Mouse (Mus musculus) embryonic facial prominence, embryonic 14.5 days (tissue): Measurements from ENCODE around the gene Rsrp1. TPM values are rescaled to one million over a fixed set of nuclear protein-coding genes. Genes with fewer than 3 reads are reported as not detected.
A peak's percentile ranks its signal among the peaks of the same experiment; 100 is the strongest.

Source experiments
- ATAC-seq: fragments of 200-750 bp; cut with Nextera tagmentation; 2 replicates; pipeline ENCODE4 v1.8.0; 2017; ENCODE audit warnings: low read depth, moderate number of reproducible peaks, moderate TSS enrichment
- DNase-seq: peaks from one replicate; pipeline ENCODE4 v3.0.0-alpha.2; 2015; ENCODE audit warnings: low spot score
- H3K27ac ChIP-seq: fragments of 300-500 bp; sonication (generic); replicated peaks from 2 replicates; pipeline ENCODE4 v1.5.1; 2014; ENCODE audit warnings: low read depth, mild to moderate bottlenecking, low read length, moderate library complexity
- H3K27me3 ChIP-seq: fragments of 300-500 bp; sonication (generic); replicated peaks from 2 replicates; pipeline ENCODE4 v1.6.1; 2014; ENCODE audit warnings: low read length; ENCODE audit not compliant: control insufficient read depth, insufficient read depth
- H3K36me3 ChIP-seq: fragments of 300-500 bp; sonication (generic); 2 replicates; pipeline ENCODE4 v1.6.1; 2014; ENCODE audit warnings: low read length, mixed read lengths; ENCODE audit not compliant: control insufficient read depth, insufficient read depth
- H3K4me1 ChIP-seq: fragments of 300-500 bp; sonication (generic); 2 replicates; pipeline ENCODE4 v1.6.1; 2014; ENCODE audit warnings: antibody characterized with exemption, low read length; ENCODE audit not compliant: control insufficient read depth, insufficient read depth
- H3K4me2 ChIP-seq: fragments of 300-500 bp; sonication (generic); 2 replicates; pipeline ENCODE4 v1.6.1; 2014; ENCODE audit warnings: low read depth, mild to moderate bottlenecking, low read length, moderate library complexity, mixed read lengths
- H3K4me3 ChIP-seq: fragments of 300-500 bp; sonication (generic); 2 replicates; pipeline ENCODE4 v1.5.1; 2014; ENCODE audit warnings: low read depth, mild to moderate bottlenecking, low read length
- H3K9ac ChIP-seq: fragments of 300-500 bp; sonication (generic); 2 replicates; pipeline ENCODE4 v1.6.1; 2014; ENCODE audit warnings: low read depth, mild to moderate bottlenecking, low read length, moderate library complexity, mixed read lengths
- H3K9me3 ChIP-seq: fragments of 300-500 bp; sonication (generic); 2 replicates; pipeline ENCODE4 v1.6.1; 2016; ENCODE audit warnings: low read length; ENCODE audit not compliant: control insufficient read depth
- WGBS: fragments of 180-500 bp; shearing (Covaris S2); extraction: QIAGEN DNeasy Blood & Tissue Kit; methylation state at CpG from one replicate; pipeline ENCODE4 v1.1.7; 2014; 5-methylcytosine and 5-hydroxymethylcytosine counted together
- polyA plus RNA-seq: library from polyadenylated mRNA; unstranded; fragments of >200 nt; fragmentation: Nextera tagmentation; extraction: Ambion mirVana; gene quantifications from 2 replicates; pipeline ENCODE4 v1.2.1, GENCODE M21; 2014

Rsrp1 gene
- polyA plus RNA-seq, 1 experiment from 2014 or later: 349 TPM

DNA sequence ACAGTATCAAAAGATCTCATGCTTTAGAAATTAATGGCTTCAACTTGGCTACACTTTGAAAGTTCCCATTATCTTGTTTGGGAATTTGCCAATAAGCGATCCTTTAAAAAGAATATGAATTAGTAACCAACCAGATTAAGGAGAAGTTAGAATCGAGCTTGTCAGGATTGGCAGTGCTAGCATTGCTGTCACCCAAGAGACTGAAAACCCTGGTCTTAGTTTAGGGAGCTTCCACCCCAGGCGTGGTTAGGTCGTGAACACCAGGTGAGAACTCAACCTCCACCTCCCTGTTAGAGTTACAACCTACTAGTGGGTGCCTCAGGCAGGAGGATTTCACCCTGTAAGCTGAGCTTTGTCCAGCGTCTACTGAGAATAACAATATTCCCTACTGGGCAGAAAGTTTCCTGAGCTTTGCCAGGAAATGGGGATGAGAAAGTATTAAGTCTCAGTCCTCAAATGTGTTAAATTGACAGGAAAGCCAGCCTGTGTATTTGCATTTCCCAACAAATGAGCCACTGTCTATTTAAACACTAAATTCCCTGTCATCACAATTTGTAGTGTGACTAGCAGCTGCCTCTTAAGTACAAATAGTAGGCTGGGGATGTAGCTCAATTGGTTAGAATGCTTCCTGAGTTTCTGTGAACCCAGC lies 4.5 kb downstream of the Rsrp1 start:
- no peak for ATAC-seq
- Histone ChIP-seq H3K9ac (no peak overlapping the region), H3K27ac (no peak overlapping the region), H3K9me3 (no peaks in the 10 kb centered on the region), H3K36me3 (peaks cover 50% of the 10 kb centered on the region), H3K4me3 (no peak overlapping the region), H3K4me2 (no peak overlapping the region), H3K27me3 (no peaks in the 10 kb centered on the region), H3K4me1 (peaks cover 8% of the 10 kb centered on the region)
- DNase-seq: no peak
- WGBS: 69% methylated on average over 5 of the region's 5 CpGs

DNA sequence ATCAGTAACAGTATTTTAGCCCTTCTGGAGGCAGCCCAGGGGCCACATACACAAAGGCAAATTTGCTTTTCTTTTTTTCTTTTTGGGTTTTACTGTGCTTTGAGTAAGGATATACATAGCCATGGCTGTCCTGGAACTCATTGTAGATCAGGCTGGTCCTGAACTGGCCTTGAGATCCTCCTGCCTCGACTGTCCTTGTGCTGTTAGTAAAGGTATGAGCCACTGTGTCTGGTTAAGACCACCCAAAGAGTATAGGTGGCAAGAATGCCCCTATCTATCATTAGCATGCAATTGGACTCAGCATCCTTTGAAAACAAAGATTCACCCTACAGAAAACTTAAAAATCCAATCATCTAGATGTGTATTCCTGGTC lies 5.1 kb downstream of the Rsrp1 start:
- no peak overlapping the region for H3K4me3 ChIP-seq
- DNase-seq: no peak
- peaks cover 56% of the 10 kb centered on the region for H3K36me3 ChIP-seq
- H3K4me2 ChIP-seq: no peak overlapping the region
- no peak overlapping the region for H3K9ac ChIP-seq
- WGBS: 79% methylated on average over 1 of the region's 1 CpGs
- H3K27me3 ChIP-seq: no peaks in the 10 kb centered on the region
- H3K9me3 ChIP-seq: no peaks in the 10 kb centered on the region
- peaks cover 8% of the 10 kb centered on the region for H3K4me1 ChIP-seq
- no peak for ATAC-seq
- no peak overlapping the region for H3K27ac ChIP-seq

DNA sequence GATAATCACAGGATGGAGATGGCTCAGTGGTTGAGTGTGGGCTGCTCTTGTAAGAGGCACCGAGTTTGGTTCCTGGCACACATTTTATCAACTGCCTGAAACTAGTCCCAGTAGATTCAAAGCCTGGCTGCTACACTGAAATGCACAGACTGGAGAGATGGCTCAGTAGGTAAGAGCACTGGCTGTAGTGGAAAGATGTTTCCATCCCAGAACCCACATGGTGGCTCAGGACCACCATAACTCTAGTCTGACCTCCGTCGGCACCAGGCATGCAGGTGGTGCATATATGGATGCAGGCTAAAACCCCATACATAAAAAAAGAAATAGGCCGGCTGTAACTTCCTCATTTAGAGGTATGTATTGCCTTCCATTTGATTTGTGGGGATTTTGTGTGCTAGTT lies 6.1 kb downstream of the Rsrp1 start:
- H3K9me3 ChIP-seq: no peaks in the 10 kb centered on the region
- peaks cover 8% of the 10 kb centered on the region for H3K4me1 ChIP-seq
- no peak overlapping the region for H3K4me3 ChIP-seq
- H3K36me3 ChIP-seq: peaks cover 64% of the 10 kb centered on the region
- ATAC-seq (no peak), DNase-seq (no peak)
- WGBS: 85% methylated on average over 4 of the region's 4 CpGs
- no peak overlapping the region for H3K4me2 ChIP-seq
- no peaks in the 10 kb centered on the region for H3K27me3 ChIP-seq
- H3K9ac ChIP-seq: no peak overlapping the region
- H3K27ac ChIP-seq: no peak overlapping the region

DNA sequence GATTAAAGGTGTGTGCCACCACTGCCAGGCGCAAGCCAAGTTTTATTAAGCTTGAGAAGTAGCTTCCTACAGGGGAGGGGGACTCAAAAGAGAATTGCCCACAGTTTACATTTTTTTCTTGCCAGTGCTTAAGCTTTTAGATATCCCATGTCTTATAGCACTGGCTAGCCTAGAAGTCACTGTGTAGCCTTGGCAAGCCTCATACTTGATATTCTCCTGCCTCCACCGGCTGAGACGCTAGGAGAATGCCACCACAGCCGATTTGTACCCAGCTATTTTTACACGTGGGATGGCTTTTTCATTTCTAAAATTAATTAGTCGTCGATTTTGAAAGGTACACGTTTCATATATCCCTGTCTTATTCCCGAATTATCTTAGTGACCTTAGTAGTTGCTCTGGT lies 6.8 kb downstream of the Rsrp1 start:
- peak overlapping the region; percentile 69 for H3K4me2 ChIP-seq
- no peak for DNase-seq
- WGBS: 28% methylated on average over 9 of the region's 9 CpGs
- peak overlapping the region; percentile 90 for H3K4me3 ChIP-seq
- ATAC-seq: no peak
- no peaks in the 10 kb centered on the region for H3K9me3 ChIP-seq
- H3K4me1 ChIP-seq: peaks cover 6% of the 10 kb centered on the region
- H3K9ac ChIP-seq: 0 out of 2 replicates have a peak overlapping the region, but pooled peaks have one; percentile 41
- H3K36me3 ChIP-seq: peaks cover 66% of the 10 kb centered on the region
- no peaks in the 10 kb centered on the region for H3K27me3 ChIP-seq
- no peak overlapping the region; the same call in 1 of the 2 replicates for H3K27ac ChIP-seq

DNA sequence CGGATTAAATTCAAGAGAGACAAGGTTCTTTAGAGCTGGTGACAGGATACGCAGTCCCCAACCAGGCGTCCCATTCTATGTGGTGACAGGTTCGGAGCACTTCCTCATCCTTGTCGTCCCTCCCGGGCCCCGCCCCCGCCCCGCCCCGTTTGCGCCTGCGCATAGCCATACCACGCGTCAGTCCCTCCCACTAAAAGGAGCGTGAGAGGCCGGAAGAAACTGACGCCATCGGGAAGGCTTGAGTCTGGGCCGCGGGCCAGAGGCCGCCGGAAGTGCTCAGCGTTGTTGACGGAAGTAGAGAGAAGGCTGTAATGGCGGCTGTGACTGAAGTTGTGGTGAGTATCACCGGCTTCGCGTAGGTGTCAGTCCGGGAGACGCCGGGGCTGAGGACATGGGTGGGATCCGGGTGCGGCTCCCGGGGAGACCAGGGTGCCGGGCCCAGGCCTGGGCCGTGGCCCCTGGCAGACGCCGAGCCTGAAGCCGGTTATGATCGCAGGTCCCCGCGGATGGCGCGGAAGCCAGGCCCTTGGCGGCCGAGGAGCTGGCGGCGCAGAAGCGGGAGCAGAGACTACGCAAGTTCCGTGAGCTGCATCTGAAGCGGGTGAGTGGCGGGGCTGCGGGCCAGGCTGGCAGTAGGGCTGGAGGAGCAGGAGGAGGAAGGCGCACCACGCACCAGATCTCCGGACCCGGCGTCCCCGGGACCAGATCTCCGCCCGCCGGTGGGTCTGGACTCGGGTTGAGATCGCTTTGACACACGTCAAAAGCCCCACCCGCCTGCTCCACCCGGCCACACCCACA lies 7.5 kb downstream of the Rsrp1 start, which contains the start of gene Syf2:
Gene Syf2, plus strand, starts transcription at position 215 of the 798 bp plus-strand sequence.
- Histone ChIP-seq H3K36me3 (peaks cover 66% of the 10 kb centered on the region), H3K4me2 (peak within 1 kb of the TSS; percentile 91), H3K4me3 (peak within 1 kb of the TSS; percentile 90), H3K27ac (peak within 1 kb of the TSS; percentile 79; the same call in 1 of the 2 replicates), H3K9ac (peak within 1 kb of the TSS; percentile 80), H3K9me3 (no peaks in the 10 kb centered on the region), H3K4me1 (no peaks in the 10 kb centered on the region; the same call in 1 of the 2 replicates), H3K27me3 (no peaks in the 10 kb centered on the region)
- ATAC-seq (peak; percentile 97), DNase-seq (peak; percentile 99)
- WGBS: under 1% methylated on average over 49 of the region's 68 CpGs

DNA sequence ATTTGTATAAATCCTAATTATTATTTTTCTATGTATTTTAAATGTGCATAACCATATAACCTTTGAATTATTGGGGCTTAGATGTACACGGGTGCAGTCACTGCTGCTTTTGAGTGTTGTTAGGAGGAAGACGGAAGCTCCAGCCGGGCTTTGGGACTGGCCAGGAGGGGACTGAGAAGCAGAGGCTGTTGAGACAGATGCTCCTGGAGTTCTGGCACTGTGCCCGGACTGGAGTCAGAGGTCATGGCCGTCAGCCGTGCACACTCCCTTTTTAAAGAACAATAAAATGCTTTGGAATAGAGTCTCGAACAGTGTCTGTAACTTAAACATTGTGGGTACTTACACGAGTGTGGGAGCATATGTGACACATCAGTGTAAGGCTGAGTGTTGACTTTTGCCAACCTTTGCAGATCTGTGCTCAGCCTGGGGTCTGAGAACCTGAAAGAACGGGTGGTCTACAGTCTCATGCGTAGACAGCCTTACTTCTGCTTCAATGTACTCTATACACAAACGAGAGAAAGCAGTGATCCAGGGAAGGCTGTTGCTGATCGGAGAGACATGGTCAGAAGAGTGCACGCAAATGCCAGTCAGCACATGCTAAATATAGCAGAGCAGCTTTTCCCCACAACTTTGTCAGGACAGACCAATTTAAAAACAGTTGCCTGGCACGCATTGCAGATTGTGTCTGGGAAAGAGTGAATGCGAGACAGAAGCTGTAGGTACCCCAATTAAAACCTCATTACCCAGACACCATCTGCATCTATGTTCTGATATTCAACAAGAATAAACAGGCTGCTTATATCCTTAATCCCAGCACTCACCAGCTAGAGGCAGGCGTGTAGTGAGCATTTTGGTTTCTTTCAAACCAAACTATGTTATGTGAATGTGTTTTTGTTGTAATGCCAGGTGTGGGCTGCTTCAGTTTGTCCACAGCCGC lies 14.1 kb downstream of the Rsrp1 start:
- no peak for DNase-seq
- no peak for ATAC-seq

DNA sequence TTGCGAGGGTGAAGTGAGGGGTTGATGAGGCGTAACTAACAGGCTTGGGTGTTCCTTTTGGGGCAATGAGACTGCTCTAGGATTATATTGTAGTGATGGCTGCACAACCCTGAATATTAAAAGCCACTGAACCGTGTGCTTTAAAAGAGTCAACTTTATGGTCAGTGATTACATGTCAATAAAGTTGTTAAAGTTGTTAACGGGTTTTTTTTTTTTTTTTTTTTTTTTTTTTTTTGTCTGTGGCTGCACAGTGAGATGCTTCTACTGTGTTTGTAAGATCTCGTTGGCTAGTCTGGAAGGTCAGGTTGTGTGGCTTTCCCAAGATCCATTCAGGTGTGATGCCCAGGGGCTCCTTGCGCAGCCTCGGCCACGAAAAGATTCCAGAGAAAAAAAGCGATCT lies 16.5 kb downstream of the Rsrp1 start:
- Histone ChIP-seq H3K9me3 (no peaks in the 10 kb centered on the region), H3K9ac (no peak overlapping the region), H3K4me2 (peak overlapping the region; percentile 34; the same call in 1 of the 2 replicates), H3K27me3 (peaks cover 13% of the 10 kb centered on the region; the same call in 1 of the 2 replicates), H3K27ac (no peak overlapping the region), H3K36me3 (peaks cover 25% of the 10 kb centered on the region), H3K4me3 (no peak overlapping the region), H3K4me1 (0 out of 2 replicates have a peak, but pooled peaks cover 5% of the 10 kb centered on the region)
- ATAC-seq: no peak
- 56% methylated on average over 9 of the region's 9 CpGs for WGBS
- no peak for DNase-seq

More for the DNA sequence above, 14.1 kb downstream of the Rsrp1 start:
- no peak overlapping the region for H3K9ac ChIP-seq
- no peaks in the 10 kb centered on the region for H3K27me3 ChIP-seq
- no peaks in the 10 kb centered on the region for H3K4me1 ChIP-seq
- no peak overlapping the region for H3K27ac ChIP-seq
- H3K9me3 ChIP-seq: no peaks in the 10 kb centered on the region
- no peak overlapping the region for H3K4me2 ChIP-seq
- no peak overlapping the region for H3K4me3 ChIP-seq
- H3K36me3 ChIP-seq: peaks cover 49% of the 10 kb centered on the region
- 61% methylated on average over 17 of the region's 17 CpGs for WGBS
